Comparison of ENCODE assay signal across 14 mouse cellular contexts in the genomic region with DNA sequence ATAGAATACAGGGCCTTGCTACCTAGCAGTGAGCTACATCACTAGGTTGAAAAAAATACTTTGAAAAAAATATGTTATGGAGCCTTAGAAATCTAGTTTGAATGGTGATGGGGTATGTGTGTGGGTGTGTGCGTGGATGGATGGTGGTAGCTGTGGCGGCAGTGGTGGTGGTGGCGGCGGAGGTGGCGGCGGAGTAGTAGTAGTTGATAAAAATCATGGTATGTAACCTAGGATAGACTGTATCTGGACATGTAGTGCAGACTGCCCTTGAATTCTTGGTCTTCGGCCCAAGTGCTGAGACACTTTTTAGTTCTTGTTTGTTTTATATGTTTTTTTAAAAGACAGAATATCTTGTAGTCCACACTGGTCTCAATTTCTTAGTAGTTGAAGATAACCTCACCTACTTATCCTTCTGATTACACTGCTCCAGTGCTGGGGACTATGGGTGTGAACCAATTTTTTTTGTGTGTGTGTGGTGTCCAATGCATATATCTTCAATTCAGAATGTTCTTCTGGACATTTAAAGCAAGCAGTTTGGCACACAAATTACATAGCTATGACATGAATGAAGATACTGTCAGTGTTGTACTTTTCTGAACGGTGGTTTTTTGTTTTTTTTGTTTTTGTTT.
"Had no signal": no experiment of that assay in that cellular context is flagged by ENCODE, and none has a peak within 500 bp of the region (broad histone marks: within the 10 kb centered on the region; RNA-seq: fewer than 3 reads in every experiment).

No protein-coding gene starts in this region.

- H3K9ac ChIP-seq: limb, embryonic 12.5 days; lung, embryonic 15.5 days; midbrain, embryonic 13.5 days; neural tube, embryonic 15.5 days had no signal

- DNase-seq: kidney, adult 11 months; kidney, adult 9 months; kidney, postnatal 36 days; lung, postnatal 14 days; right cerebral cortex, postnatal 4 days; spleen, adult 18-20 months; thymus, postnatal 36 days had no signal

- H3K27ac ChIP-seq: kidney, postnatal 0 days; limb, embryonic 12.5 days; lung, embryonic 15.5 days; macrophage; midbrain, embryonic 13.5 days; neural tube, embryonic 15.5 days had no signal

- H3K4me3 ChIP-seq: limb, embryonic 12.5 days; lung, embryonic 15.5 days; midbrain, embryonic 13.5 days; myocyte; neural tube, embryonic 15.5 days had no signal

- H3K9me3 ChIP-seq: limb, embryonic 12.5 days; lung, embryonic 15.5 days; midbrain, embryonic 13.5 days; neural tube, embryonic 15.5 days had no signal

- H3K27me3 ChIP-seq: limb, embryonic 12.5 days; lung, embryonic 15.5 days; midbrain, embryonic 13.5 days; neural tube, embryonic 15.5 days had no signal

- H3K4me1 ChIP-seq: lung, embryonic 15.5 days had no signal

- H3K4me2 ChIP-seq: limb, embryonic 12.5 days; lung, embryonic 15.5 days; midbrain, embryonic 13.5 days; neural tube, embryonic 15.5 days had no signal

- ATAC-seq: midbrain, embryonic 13.5 days had no signal

- H3K36me3 ChIP-seq: limb, embryonic 12.5 days; lung, embryonic 15.5 days; midbrain, embryonic 13.5 days; neural tube, embryonic 15.5 days had no signal
